Mouse (Mus musculus): ENCODE results near the gene Ppp1r16b.

Ppp1r16b gene

GRCm38 (mm10) chr2:158665098-158665497 lies at the start of gene Ppp1r16b:
Gene Ppp1r16b, plus strand, starts transcription at chr2:158665398.
- DNase-seq (ENCODE audit: low spot score in 2 of 2) = no peak

- no peak for DNase-seq (ENCODE audit: low spot score in 2 of 2)
These were observed 49.5 kb upstream of the Ppp1r16b start for GRCm38 (mm10) chr2:158615702-158616101.

- DNase-seq (ENCODE audit: low spot score in 2 of 2) = no peak
These were observed 48.9 kb upstream of the Ppp1r16b start for GRCm38 (mm10) chr2:158616296-158616695.

- DNase-seq (ENCODE audit: low spot score in 2 of 2) = no peak
These were observed 48.4 kb upstream of the Ppp1r16b start for GRCm38 (mm10) chr2:158616790-158617189.

GRCm38 (mm10) chr2:158624718-158625222 lies 40.4 kb upstream of the Ppp1r16b start, which contains the start of gene Actr5:
Gene Actr5, plus strand, starts transcription at chr2:158624888.
- peak; percentile 69 to 90 for DNase-seq (ENCODE audit: low spot score in 2 of 2)

GRCm38 (mm10) chr2:158625231-158625630 lies 40.0 kb upstream of the Ppp1r16b start:
- DNase-seq (ENCODE audit: low spot score in 2 of 2) = no peak

GRCm38 (mm10) chr2:158625697-158626096 lies 39.5 kb upstream of the Ppp1r16b start:
- no peak for DNase-seq (ENCODE audit: low spot score in 2 of 2)

- DNase-seq (ENCODE audit: low spot score in 2 of 2) = no peak
These were observed 36.3 kb upstream of the Ppp1r16b start for GRCm38 (mm10) chr2:158628858-158629257.

- DNase-seq (ENCODE audit: low spot score in 2 of 2) = no peak
These were observed 35.8 kb upstream of the Ppp1r16b start for GRCm38 (mm10) chr2:158629414-158629813.

- no peak for DNase-seq (ENCODE audit: low spot score in 2 of 2)
These were observed 33.3 kb upstream of the Ppp1r16b start for GRCm38 (mm10) chr2:158631873-158632272.

- DNase-seq (ENCODE audit: low spot score in 2 of 2) = peak; percentile 59 to 80
These were observed 23.3 kb upstream of the Ppp1r16b start for GRCm38 (mm10) chr2:158641869-158642268.

- no peak for DNase-seq (ENCODE audit: low spot score in 2 of 2)
These were observed 22.6 kb upstream of the Ppp1r16b start for GRCm38 (mm10) chr2:158642587-158642986.

- no peak for DNase-seq (ENCODE audit: low spot score in 2 of 2)
These were observed 21.4 kb upstream of the Ppp1r16b start for GRCm38 (mm10) chr2:158643791-158644190.

GRCm38 (mm10) chr2:158651159-158651908 lies 13.9 kb upstream of the Ppp1r16b start:
- no peak for DNase-seq (ENCODE audit: low spot score in 2 of 2)

GRCm38 (mm10) chr2:158652985-158653384 lies 12.2 kb upstream of the Ppp1r16b start:
- peak; percentile 59 to 75 for DNase-seq (ENCODE audit: low spot score in 2 of 2)

GRCm38 (mm10) chr2:158654717-158655116 lies 10.5 kb upstream of the Ppp1r16b start:
- no peak for DNase-seq (ENCODE audit: low spot score in 2 of 2)

- no peak for DNase-seq (ENCODE audit: low spot score in 2 of 2)
These were observed 9.4 kb upstream of the Ppp1r16b start for GRCm38 (mm10) chr2:158655806-158656205.

GRCm38 (mm10) chr2:158658822-158659221 lies 6.4 kb upstream of the Ppp1r16b start:
- no peak for DNase-seq (ENCODE audit: low spot score in 2 of 2)

GRCm38 (mm10) chr2:158659346-158659745 lies 5.9 kb upstream of the Ppp1r16b start:
- DNase-seq (ENCODE audit: low spot score in 2 of 2) = no peak

- DNase-seq (ENCODE audit: low spot score in 2 of 2) = no peak
These were observed 1.0 kb downstream of the Ppp1r16b start for GRCm38 (mm10) chr2:158666071-158666800.

GRCm38 (mm10) chr2:158667022-158667670 lies 1.9 kb downstream of the Ppp1r16b start:
- DNase-seq (ENCODE audit: low spot score in 2 of 2) = peak; percentile 41 to 48

All from cerebellum, postnatal 4 days (tissue).